Mouse (Mus musculus) thymus, adult 2 months (tissue): ENCODE measurements around the gene Phldb3.

Experiments used
- CTCF ChIP-seq: fragments of 200-500 bp; IDR thresholded peaks from 2 replicates; pipeline ENCODE4 v1.5.1; 2012; ENCODE audit warnings: mild to moderate bottlenecking, control low read depth, low read length, moderate library complexity, borderline replicate concordance; ENCODE audit not compliant: control insufficient read depth, poor library complexity, insufficient read depth; ENCODE audit errors: extremely low read depth
- POLR2A ChIP-seq: fragments of 200-500 bp; IDR thresholded peaks from 2 replicates; pipeline ENCODE4 v1.6.1; 2012; ENCODE audit warnings: mild to moderate bottlenecking, low read length, control low read depth, moderate library complexity; ENCODE audit not compliant: control insufficient read depth, poor library complexity, insufficient read depth; ENCODE audit errors: extremely low read depth

DNA sequence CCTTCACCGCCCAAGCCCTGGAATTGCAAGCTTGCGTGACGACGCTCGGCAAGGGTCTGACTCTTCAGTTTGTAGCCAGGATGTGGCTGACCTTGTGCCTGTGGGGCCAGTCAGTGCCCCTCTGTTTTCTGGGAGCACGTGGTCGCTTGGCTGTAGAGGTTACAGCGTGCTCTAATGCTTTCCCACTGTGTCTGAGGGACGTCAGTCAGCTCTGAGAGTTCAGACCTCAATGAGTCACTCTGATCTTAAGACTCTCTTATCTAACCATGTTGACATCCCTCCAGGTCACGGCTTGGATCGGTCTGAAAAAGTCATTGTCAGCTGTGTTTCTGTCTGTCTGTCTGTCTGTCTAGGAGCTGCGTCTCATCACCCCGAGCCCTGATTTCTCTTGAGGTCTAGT is 4.3 kb downstream of the Phldb3 start:
- no peak for TF ChIP-seq POLR2A
- TF ChIP-seq CTCF = no peak
